Mouse (Mus musculus): ENCODE data around the gene Hlcs.

GRCm38 (mm10) chr16:94157819-94158218, 155.6 kb downstream of the Hlcs start:
- TF ChIP-seq POLR2A (IDR thresholded peaks at IDR 0.05; ENCODE audit: borderline replicate concordance, insufficient read depth, low read length) (no peak), CTCF (IDR thresholded peaks at IDR 0.05; ENCODE audit: borderline replicate concordance, insufficient read depth, low read depth, low read length) (no peak)

Measured in cerebellum, adult 2 months (tissue).